Mouse (Mus musculus) lung, postnatal 14 days (tissue): ENCODE measurements around the gene Nod1.

Experiments
- DNase-seq: peaks from one replicate; pipeline ENCODE4 v3.0.0; 2021

Gene Nod1

DNA sequence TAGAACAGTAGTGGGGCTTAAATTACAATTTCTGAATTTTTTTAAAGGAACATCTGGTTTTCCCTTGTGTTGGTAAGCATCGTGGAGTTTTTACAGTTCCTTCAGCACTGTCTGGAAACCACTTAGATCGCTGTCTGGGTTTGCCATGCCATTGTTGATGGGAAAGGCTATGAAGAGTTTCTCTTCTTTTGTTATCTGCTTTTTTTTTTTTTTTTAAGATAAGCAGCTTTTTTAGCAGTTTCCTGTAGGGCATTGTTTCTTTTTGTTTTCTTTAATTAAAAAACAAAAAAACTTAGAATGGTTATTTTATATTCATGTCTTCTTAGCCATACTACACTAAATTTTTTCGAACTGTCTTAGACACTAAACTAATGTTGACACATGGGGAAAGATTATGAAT is 94.8 kb downstream of the Nod1 start:
- DNase-seq = no peak

DNA sequence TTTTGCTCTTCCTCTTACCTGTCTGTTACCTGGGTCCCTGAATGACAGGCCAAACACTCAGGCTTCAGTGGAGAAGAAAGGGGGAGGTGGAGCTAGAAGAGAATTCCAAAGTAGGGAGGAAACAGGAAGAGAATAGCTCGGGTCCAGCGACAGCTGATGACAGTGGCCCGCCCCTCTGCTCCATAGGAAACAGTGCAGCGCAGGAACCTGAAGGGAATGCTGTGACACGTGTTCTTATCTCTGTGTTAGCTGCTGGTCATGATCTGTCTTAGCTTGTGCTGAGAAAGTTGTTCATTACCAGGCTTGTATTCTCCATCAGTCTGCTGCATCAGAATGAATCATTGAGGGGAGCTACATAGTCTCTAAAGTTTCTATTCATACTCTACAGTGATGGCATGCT is 95.6 kb downstream of the Nod1 start:
- no peak for DNase-seq
